Mouse (Mus musculus): ENCODE measurements around the gene Cd28.
A peak's percentile ranks its signal among the peaks of the same experiment; 100 is the strongest.

Gene Cd28

DNA sequence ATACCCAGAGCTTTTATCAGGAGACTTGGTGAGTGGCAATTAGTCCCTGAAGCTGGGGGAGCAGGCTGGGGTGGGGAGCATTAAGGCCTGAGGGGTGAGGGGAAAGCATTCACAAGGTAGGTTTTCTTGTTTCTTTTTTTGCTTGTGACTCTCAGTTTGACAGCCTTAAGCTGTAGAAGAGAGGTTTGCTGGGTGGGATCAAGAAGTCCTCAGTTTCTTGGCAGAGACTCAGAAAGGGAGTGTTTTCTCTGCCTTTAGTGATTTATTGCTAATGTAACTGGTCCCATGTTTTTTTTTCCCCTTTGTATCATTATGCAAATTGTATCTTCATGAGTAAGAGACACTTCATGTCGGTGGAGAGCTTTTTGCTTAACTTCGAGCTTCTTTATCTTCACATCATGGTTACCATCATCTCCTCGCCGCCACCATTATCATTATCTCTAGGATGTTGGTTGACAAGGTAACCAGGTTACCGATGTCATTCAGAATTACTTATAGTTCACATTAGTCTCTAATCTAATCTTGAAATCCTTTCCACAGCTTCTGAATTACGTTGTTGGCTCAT is 33.7 kb downstream of the Cd28 start:
- DNase-seq, result no peak

DNA sequence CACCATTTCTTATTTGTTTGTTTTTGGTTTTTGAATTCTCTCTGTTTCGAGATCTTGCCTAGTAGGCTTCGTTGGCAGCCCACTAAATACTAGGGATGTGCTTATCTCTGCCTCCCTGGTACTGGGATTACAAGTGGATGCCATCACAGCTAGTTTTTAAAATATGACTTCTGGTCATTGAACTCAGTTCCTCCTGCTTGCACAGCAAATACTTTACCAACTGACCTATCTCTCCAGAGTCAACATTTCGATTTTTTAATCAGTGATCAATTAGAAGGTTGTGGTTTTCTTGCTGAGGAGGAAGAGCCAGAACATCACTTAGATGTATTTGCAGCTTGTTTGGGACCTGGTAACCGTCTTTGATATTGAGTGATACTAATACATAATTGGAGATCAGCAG is 34.4 kb downstream of the Cd28 start:
- DNase-seq, result no peak

DNA sequence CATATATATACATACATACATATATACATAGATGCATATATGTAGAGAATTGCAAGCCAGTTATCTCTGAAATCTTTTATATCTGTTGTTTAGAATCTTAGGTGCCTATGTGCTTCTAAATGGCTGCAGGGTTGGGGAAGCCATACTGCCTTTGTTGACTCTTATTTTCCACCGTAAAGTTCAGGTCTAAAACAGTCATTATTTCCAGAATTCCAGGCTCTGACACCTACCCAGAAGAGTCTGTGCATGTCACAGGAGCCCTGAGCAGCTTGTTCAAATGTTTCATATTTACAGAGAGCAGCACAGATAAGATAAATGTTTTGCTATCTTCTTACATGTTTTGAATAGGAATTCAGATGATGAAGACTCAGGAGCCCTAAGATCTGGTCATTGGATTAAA is 36.4 kb downstream of the Cd28 start:
- no peak for DNase-seq

DNA sequence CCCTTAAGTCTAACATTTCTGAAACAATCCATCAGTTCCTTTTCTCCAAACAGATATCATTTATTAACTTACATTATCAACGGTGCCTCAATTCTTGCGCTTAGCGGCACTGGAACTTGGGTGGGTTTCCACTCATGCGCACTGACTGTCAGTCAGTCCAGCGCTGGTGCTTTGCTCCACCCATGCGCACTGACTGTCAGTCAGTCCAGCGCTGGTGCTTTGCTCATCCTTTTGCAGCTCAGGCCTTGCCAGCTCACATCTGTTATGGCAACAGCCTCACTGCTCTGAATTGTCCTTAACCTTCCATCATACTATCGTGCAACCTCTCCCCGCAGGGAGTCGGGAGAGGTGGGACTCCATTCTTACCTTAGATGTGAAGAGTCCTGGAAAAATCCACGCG is 37.4 kb downstream of the Cd28 start:
- no peak for DNase-seq

DNA sequence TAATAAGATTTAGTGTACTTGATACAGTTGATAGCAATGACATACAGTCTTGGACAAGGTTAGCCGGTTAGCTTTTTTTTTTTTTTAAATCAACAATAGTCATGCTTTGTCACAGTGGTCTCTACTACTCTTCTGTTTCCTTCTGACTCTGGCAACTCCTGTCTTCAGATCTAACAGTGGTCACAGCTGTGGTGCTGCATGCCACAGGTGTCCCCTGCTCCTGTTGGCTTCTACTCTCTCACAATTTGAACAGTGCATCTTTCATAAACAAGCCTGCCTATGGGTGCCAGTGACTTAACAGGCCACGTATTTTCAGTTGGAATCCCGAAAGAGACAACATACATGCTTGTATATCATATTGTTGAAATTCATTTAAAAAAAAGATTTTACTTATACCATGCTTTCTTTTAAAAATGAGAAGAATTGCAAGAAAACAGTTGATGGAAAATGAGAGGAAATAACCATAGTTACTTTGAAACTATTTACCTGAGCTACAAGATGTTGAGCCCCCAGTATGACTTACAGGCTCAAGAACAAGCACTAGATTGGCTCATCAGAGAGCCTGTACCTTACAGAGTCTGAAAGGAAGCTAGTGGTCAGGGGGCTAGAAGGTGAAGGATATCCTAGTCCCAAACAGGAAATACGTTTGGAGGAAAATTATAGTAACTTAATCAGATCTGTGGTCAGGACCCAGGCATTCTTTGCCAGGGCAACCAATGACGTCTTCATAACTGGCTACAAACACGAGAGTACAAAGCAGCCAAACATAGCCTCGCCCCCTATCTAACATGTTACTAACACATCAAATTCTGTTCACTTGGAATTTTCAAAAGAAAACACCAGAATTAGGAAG is 39.0 kb downstream of the Cd28 start:
- DNase-seq, result no peak

DNA sequence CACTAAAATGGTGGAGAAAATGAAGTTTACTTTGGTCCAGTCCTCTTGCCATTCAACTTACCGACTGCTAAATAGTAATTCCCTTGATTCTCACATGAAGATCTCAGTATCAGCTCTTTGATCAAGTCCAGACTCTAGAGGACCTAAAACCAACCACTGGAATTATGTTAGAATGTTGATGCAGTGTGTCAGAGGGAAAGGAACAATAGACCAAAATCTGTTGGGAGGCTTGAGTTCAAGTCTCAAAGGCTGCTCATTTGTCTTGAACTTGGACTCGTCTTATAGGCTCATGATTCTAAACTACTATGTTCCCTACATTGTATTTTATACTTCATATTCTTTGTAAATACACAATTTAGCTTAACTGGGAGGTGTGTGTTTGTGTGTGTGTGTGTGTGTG is 41.0 kb downstream of the Cd28 start:
- no peak for DNase-seq

DNA sequence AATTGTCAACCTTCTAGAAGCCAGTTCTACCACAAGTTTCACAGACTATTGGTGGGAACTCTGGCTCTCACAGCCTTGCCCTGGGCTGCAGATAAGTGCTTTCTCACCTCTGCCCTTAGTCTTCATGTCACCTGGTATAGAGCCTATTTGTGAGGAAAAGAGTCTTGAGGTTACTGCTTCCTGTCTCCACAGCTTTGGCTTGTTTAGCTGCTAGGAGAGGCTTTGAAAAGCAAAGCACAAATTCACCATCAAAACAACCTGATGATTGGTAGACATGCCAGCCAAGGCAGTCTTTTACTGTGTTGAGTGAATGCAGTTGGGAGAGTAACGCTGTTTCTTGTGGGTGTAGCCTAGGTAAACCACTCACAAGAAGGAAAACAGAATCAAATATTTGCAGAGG is 41.6 kb downstream of the Cd28 start:
- no peak for DNase-seq

DNA sequence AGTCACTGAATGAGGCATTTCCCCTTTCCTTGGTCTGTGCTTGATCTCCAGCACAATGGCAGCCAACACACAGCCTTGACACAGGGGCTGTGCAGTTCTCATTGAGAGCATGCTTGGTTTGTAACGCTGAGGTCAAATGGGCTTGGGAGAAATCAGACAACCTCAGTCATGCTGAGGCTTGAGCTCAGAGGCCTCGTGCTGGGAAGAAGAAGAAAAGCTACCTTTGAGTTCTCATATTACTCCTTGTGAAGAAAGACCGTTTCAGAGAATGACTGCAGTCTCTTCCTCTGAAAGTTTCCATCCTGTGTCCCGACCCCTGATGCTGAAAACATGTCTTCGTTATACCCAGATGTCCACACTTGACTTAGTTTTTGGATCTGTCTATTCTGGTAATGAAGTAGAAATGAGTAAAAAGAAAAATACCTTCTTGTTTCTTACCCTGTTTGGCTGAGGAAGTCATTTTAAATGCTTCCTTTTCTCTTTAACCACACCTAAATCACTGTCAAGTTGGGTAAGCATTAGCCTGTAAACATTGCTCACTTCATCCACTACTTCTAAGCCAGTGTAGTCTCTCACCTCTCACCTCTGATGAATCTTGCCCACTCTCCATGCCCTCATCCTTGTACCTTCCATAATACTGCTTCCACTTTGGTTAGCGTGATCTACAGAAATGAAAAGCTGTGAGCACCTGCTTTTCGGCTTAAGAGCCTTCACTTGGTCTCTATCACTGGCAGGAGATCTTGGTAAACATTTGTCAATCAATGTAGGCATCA is 43.1 kb downstream of the Cd28 start:
- no peak for DNase-seq

DNA sequence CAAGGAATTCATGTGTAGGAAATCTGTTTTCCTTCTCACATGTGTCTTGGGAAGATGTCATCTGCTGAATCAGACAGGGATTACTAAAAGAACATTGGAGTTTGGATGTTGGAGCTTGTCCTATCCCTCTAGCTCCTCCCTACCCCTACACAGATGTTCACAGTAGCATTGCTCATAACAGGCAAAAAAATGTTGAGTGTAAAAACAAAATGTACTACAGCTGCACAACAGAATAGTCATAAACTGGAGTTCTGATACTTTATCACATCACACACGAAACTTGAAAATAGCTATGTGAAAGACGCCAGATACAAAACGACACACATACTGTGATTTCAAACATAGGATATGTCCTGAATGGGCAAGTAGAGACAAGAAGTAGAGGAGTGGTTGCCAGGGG is 43.9 kb downstream of the Cd28 start:
- no peak for DNase-seq

DNA sequence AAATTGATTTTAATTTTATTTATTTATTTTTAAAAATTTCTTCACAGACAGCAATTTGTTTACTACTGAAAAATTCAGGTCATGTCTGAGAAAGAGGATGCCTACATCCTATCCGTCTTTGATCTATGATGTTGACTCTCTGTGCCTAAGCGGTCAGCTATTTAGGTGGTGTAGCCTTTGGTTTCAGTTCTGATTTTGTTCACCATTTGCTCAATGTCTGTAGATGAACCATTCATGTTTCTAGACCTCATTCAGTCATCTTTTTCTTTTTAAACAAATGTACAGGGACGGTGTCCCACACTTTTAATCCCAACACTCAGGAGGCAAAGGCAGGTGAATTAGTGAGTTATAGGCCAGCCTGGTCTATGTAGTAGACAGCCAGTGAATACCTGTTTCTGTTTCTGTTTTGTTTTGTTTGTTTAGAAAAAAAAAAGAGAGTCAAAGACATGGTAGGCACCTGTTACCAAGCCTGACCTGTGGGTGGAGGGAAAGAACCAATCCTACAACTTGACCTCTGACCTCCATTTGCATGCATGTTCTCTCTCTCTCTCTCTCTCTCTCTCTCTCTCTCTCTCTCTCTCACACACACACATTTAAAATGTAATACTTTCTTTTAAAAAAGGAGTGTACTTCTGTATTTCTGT is 45.0 kb downstream of the Cd28 start:
- DNase-seq, result no peak

DNA sequence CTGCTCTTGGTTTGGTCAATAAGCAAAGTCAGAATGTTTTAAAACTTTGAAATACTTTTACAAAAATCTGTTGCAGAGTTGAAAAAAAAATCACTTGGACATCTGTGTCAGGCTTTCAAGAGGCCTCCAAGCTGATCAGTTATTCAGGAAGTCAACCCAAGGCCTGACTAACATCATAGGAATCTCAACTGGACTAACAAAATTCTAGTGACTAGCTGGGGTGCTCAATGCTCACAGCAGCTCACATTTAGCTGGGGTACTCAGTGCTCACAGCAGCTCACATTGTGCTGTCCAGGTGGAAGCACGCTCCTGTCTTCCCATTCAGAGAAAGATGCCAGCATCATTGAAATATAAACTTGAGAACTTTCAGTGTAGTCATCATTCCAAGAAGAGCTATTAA is 45.9 kb downstream of the Cd28 start:
- no peak for DNase-seq

DNA sequence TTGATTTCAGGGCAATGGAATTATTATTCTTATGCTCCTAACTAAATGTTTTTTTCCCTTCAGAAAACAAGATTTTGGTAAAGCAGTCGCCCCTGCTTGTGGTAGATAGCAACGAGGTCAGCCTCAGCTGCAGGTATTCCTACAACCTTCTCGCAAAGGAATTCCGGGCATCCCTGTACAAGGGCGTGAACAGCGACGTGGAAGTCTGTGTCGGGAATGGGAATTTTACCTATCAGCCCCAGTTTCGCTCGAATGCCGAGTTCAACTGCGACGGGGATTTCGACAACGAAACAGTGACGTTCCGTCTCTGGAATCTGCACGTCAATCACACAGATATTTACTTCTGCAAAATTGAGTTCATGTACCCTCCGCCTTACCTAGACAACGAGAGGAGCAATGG is 46.3 kb downstream of the Cd28 start:
- DNase-seq, result no peak

DNA sequence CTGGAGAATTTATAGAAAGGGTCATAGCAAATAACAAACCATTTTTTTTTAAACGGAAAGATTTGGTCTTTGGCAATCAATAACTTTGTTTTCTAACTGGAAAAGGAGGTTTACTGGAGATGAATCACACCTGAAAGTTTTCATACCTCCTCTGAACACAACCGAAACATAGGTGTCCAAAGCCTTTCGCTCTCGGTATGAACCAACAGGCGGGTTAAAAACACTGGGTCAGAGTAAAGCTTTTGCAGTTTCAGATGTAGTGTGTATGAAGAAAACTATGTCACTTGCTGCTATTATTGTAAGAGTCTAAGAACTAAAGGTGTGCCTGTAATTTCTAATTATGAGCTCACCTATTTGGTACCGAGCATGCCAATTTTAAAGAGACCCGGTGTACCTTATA is 55.2 kb downstream of the Cd28 start:
- no peak for DNase-seq

DNA sequence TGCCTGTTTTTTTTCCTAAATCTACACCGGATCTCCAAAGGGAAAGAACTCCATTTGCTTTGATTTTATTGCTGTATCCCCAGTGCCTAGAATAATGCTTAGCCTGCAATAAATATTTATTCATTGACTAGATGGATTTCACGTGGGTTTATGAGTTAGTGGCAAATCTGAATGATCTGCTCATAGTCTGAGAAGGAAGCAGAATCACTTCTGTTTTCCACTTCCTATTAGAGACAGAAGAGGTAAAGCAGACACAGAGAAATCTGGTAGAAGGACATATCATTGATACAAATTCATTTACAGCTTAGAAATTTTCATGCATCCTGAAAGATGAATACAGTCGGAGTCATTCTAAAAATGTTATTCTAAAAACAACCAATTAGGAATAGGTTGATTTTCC is 56.6 kb downstream of the Cd28 start:
- no peak for DNase-seq

DNA sequence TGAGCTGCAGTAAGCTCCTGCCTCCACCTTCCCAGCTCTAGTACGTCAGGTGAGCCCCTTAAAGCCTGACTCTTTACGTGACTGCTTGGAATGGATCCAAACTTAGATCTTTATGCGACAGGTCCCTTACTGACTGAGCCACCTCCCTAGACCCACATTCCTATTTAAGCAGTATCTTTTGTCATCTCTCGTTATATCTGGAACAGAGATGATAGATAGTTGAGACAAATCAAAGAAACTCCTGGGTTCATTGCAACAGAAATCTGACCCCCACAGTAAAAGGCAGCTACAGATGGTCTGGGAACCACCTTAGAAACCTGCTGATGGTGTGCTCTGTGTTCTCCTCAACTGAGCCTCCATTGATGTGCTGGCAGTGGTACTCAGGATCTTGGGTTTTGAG is 59.6 kb downstream of the Cd28 start:
- no peak for DNase-seq

DNA sequence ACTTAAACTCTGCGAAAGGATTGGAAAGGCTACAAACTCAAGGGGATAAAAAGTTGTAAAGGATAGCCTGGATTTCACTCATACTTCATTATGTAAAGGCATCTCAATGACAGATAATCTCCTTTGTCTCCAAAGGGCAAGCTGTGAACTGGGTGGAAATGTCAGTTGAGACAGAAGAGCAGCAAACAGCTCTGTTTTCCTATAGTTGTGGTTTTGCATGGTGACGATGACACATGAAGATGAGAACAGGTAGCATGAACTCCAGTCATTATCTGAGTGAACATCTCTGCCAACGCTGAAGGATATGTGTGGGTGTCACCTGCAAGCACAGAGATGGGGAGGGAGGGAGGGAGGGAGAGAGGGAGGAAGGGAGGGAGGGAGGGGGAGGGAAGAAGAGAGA is 60.3 kb downstream of the Cd28 start:
- no peak for DNase-seq

DNA sequence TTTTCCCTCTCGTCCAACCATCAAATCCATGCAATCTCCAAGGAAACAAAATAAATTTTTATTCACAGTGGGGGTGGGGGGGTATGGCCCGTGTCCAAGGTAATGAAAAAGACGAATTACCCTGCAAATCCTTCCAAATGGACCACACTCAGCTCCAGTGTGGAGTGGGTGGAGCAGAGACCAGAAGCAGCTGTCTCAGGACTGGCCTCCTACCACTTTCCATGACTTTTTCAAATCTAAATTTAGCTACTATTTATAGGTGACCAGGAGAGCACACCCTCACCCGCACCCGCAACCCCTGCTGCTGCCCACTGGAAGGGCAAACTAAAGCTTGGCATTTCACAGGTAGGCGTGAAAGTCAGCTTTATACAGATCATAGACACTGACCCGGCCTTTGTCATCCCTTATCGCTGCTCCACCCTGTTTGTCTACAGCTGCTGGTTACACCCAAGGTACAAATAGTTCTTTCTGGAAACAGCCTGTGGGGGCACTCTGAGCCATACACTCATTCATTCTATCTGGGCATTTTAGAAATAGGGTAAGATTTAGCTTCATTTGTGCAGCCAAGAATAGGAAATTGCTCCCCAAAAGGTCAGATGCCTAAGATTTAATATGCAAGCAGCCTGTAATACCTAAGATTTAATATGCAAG is 62.0 kb downstream of the Cd28 start:
- peak; percentile 8 to 10 for DNase-seq

DNA sequence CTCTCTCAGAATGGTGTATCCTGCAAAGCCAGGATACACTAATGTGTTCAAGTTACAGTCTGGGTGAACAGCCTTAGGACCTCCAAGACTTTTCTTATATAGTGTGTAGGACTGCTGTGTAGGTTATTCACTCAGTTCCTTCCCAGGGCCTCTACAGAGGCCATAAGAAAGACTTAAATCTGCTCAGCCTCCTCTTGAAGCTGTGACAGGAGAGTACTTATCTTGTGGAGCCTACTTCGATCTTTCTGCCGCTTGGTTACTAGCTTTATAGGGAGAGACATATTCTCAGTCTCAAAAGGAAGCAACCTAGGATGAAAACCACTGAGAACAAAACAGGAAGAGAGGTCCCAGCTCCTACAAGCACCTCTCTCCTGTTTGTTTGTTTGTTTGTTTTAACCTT is 62.6 kb downstream of the Cd28 start:
- DNase-seq, result no peak

DNA sequence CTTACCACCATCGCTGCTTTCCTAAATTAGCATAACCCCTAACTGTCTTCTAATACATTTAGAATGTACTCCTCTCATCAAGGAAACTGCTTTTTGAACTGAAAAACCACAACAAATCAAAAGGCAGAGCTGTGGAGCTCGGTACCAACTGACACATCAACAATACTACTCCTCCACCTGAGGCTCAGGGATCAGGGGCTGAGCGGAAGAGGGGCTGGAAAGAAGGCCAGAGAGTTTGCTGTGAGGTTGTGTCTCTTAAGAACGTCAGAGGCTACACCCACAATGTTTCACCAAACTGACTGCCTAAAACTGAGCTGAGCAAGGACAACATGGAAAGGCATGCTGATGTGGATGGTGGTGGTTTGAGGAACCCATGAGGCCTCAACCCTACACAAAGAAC is 65.1 kb downstream of the Cd28 start:
- DNase-seq, result no peak

DNA sequence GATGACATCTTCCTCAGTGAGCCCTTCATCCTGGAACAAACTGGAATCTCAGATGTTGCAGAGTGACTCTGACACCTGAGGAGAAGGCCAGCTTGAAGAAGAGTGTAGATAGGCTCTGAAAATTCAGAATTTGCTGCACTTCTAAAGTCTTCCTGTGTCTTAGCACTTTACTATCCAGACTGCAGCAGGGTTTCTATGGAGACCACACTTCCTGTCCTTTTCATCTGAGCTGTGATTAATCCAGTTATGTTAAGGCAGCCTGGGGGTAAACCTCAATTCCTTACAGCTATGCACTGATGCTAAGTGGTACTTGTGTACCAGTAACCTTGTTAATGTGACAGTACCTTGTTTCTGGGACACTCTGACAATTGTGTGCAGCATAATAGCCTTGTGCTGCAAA is 77.1 kb downstream of the Cd28 start:
- DNase-seq, result no peak

DNA sequence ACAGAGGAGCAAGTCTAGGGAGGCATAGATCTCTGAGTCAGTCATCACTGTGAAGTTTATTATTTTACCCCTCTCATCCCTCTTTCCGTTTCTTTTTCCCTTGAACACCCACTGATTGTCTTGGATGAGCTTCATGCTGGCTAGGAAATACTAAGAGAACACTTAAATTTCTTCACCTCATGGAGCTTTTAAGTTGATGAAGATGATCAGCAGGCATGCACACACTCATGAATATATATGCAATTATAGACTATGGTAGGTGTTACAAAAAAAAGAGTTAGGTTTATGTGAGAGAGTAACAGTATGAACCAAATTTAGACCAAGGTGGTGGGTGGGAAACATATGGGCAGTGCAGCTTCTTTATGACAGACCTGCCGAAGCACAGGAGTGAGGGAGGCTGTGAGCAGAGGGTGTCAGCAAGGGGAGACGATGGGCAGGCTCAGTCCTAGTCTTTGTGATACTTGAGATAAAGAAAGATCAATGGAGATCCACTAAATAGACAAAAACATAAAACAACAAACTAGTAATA is 79.1 kb downstream of the Cd28 start:
- DNase-seq, result no peak

DNA sequence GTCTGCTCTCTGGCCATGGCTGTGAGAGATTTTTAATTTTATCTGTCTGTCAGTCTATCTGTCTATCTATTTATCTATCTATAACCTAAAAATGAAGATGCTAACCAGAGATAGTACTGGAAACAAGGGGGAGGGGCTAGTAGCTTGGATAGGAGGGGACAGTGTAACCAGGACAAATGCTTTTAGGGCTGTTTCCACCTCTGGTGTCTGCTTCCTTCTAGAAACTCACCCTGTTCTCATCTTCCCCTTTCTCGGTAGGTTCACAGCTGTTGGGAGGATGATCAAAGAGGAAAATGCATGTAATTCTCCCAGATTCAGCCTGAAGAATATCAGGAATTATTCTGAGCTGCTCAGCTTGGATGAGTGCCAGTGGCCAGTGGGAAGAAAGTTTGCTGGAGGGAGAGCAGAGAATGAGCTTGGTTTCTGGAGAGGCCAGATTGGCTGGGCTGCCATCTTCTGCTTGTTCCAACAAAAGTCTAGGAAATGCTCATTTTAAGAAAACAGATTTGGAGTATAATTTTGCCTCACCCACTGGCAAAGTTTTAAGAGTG is 83.3 kb downstream of the Cd28 start:
- peak; percentile 25 to 47 for DNase-seq
